In genomic region chr2:103672573-103673119, GRCm38 (mm10) we compare ENCODE assay signal across 14 mouse cellular contexts.
A peak's percentile ranks its signal among the peaks of the same experiment; 100 is the strongest.
DNase-seq lines count a peak whose midpoint lies in the region; ATAC-seq and TF ChIP-seq lines count a peak whose summit lies in the region.
"Had no signal": no experiment of that assay in that cellular context is flagged by ENCODE, and none has a peak within 500 bp of the region (broad histone marks: within the 10 kb centered on the region; RNA-seq: fewer than 3 reads in every experiment).

No protein-coding gene starts in this region.

- DNase-seq in lung, postnatal 0 days (ENCODE audit: low spot score) = no peak
- peak; percentile 47 for DNase-seq in CD4-positive, CD25-positive, alpha-beta regulatory T cell, adult 2 months (ENCODE audit: low read depth, low spot score)
- no peak for DNase-seq in kidney, postnatal 36 days
- DNase-seq in forebrain, postnatal 0 days = no peak
- DNase-seq: adrenal gland, postnatal 25 days; cerebellum, postnatal 10 days; right cerebral cortex, postnatal 14 days had no signal

- no peak for TF ChIP-seq EP300 in lung, postnatal 0 days (IDR thresholded peaks at IDR 0.05)

- 73% methylated on average over 7 of the region's 7 CpGs for WGBS in lung, embryonic 15.5 days
- WGBS in lung, postnatal 0 days = 70% methylated on average over 7 of the region's 7 CpGs
- WGBS in forebrain, postnatal 0 days = 76% methylated on average over 7 of the region's 7 CpGs

- TF ChIP-seq POLR2A in bone marrow macrophage, adult 2 months (IDR thresholded peaks at IDR 0.05; ENCODE audit: borderline replicate concordance, low read depth, low read length) = no peak

- no peaks in the 10 kb centered on the region for H3K9me3 ChIP-seq in lung, embryonic 15.5 days
- H3K9me3 ChIP-seq in lung, postnatal 0 days (ENCODE audit: low read length) = no peaks in the 10 kb centered on the region
- no peaks in the 10 kb centered on the region for H3K9me3 ChIP-seq in forebrain, postnatal 0 days (ENCODE audit: low read length)
- H3K9me3 ChIP-seq: embryonic facial prominence, embryonic 13.5 days; midbrain, embryonic 12.5 days had no signal

- no peak for ATAC-seq in lung, embryonic 15.5 days (ENCODE audit: borderline replicate concordance, extremely low read depth, low FRiP score, low TSS enrichment)
- ATAC-seq in lung, postnatal 0 days = no peak
- ATAC-seq in neutrophil, adult 5-6 weeks (ENCODE audit: extremely low read depth, insufficient number of reproducible peaks, low FRiP score, poor library complexity, severe bottlenecking) = peak; percentile 13; the same call in 1 of the 2 replicates
- no peak for ATAC-seq in forebrain, postnatal 0 days

- H3K27me3 ChIP-seq in lung, embryonic 15.5 days = no peaks in the 10 kb centered on the region
- no peaks in the 10 kb centered on the region for H3K27me3 ChIP-seq in lung, postnatal 0 days (replicated peaks; ENCODE audit: insufficient read depth, low read length)
- H3K27me3 ChIP-seq in forebrain, postnatal 0 days (ENCODE audit: insufficient read depth, low read length) = no peaks in the 10 kb centered on the region
- H3K27me3 ChIP-seq: midbrain, embryonic 12.5 days had no signal

- H3K4me1 ChIP-seq in lung, embryonic 15.5 days = peaks cover 16% of the 10 kb centered on the region
- no peaks in the 10 kb centered on the region; the same call in 1 of the 2 replicates for H3K4me1 ChIP-seq in lung, postnatal 0 days (ENCODE audit: insufficient read depth, low read depth, low read length)
- peaks cover 48% of the 10 kb centered on the region for H3K4me1 ChIP-seq in bone marrow macrophage, adult 2 months (ENCODE audit: control insufficient read depth, insufficient read depth, low read length)
- peaks cover 17% of the 10 kb centered on the region for H3K4me1 ChIP-seq in forebrain, postnatal 0 days (ENCODE audit: insufficient read depth)

- no peak overlapping the region for H3K4me3 ChIP-seq in lung, embryonic 15.5 days
- no peak overlapping the region for H3K4me3 ChIP-seq in lung, postnatal 0 days (ENCODE audit: low read depth, low read length)
- no peak overlapping the region for H3K4me3 ChIP-seq in bone marrow macrophage, adult 2 months (ENCODE audit: insufficient read depth, low read length)
- H3K4me3 ChIP-seq in forebrain, postnatal 0 days (ENCODE audit: low read depth, low read length) = no peak overlapping the region
- H3K4me3 ChIP-seq: embryonic facial prominence, embryonic 13.5 days; midbrain, embryonic 12.5 days; myocyte had no signal

- no peaks in the 10 kb centered on the region for H3K36me3 ChIP-seq in lung, embryonic 15.5 days
- no peaks in the 10 kb centered on the region for H3K36me3 ChIP-seq in lung, postnatal 0 days (ENCODE audit: insufficient read depth, low read length)
- no peaks in the 10 kb centered on the region for H3K36me3 ChIP-seq in forebrain, postnatal 0 days (ENCODE audit: insufficient read depth)
- H3K36me3 ChIP-seq: embryonic facial prominence, embryonic 13.5 days; midbrain, embryonic 12.5 days had no signal

- TF ChIP-seq CTCF in lung, postnatal 0 days (IDR thresholded peaks at IDR 0.05) = no peak
- TF ChIP-seq CTCF in bone marrow macrophage, adult 2 months (IDR thresholded peaks at IDR 0.05; ENCODE audit: low read depth, low read length) = no peak
- TF ChIP-seq CTCF in forebrain, postnatal 0 days (IDR thresholded peaks at IDR 0.05; ENCODE audit: low read depth) = no peak

- H3K9ac ChIP-seq in lung, embryonic 15.5 days = no peak overlapping the region
- no peak overlapping the region for H3K9ac ChIP-seq in lung, postnatal 0 days (replicated peaks; ENCODE audit: low read depth)
- no peak overlapping the region for H3K9ac ChIP-seq in forebrain, postnatal 0 days
- H3K9ac ChIP-seq: embryonic facial prominence, embryonic 13.5 days; midbrain, embryonic 12.5 days had no signal

- peak overlapping the region; percentile 8; the same call in 1 of the 2 replicates for H3K27ac ChIP-seq in lung, embryonic 15.5 days
- no peak overlapping the region for H3K27ac ChIP-seq in lung, postnatal 0 days (ENCODE audit: low read length)
- H3K27ac ChIP-seq in bone marrow macrophage, adult 2 months (ENCODE audit: insufficient read depth, low read depth, low read length) = peak overlapping the region; percentile 24; the same call in 1 of the 2 replicates
- no peak overlapping the region for H3K27ac ChIP-seq in forebrain, postnatal 0 days (ENCODE audit: low read depth, low read length)
- H3K27ac ChIP-seq: embryonic facial prominence, embryonic 13.5 days; kidney, postnatal 0 days; midbrain, embryonic 12.5 days had no signal

- H3K4me2 ChIP-seq in lung, embryonic 15.5 days = no peak overlapping the region
- H3K4me2 ChIP-seq in lung, postnatal 0 days (replicated peaks; ENCODE audit: low read depth, low read length) = no peak overlapping the region
- H3K4me2 ChIP-seq in forebrain, postnatal 0 days (ENCODE audit: low read depth) = no peak overlapping the region
- H3K4me2 ChIP-seq: embryonic facial prominence, embryonic 13.5 days; midbrain, embryonic 12.5 days had no signal

Comparison
In these comparisons a context has a peak if more than half of its experiments do, and no peak if none do; other contexts are left out.
1. H3K27ac ChIP-seq: peak in lung, embryonic 15.5 days (single experiment) and bone marrow macrophage, adult 2 months (single experiment); none in lung, postnatal 0 days (single experiment) and forebrain, postnatal 0 days (single experiment).